Mouse (Mus musculus) regulatory T cell (primary cell): ENCODE data around the gene Cd300ld3.

Experiments
- in situ Hi-C: fragments of 300-600 bp; cut with MboI, MseI; formaldehyde crosslinking; loops from one replicate; pipeline ENCODE4 v1.15.1; 2025; ENCODE audit warnings: high pct_unique_total_duplicates

Cd300ld3 gene

GRCm38 (mm10) chr11:115048259-115048658 lies at the start of gene Cd300ld3:
Gene Cd300ld3, minus strand, starts transcription at chr11:115048409.
- in situ Hi-C loops = no loop called here

DNA sequence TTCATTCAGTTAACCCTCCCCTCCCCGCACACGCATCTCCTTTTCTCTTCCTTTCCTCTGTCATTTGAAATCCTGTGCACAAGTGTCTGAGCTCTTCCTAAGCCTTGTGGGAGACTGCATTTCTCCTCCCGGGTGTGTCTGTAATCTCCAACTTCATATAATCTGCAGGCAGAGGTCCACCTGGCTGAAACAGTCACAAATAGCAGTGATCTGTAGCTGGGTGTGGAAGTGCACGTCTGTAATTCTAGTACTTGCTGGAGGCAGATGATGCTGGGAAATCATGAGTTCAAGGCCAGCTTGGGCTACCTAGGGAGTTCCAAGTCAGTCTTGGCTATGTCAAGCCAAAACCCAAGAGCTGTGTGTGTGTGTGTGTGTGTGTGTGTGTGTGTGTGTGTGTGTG lies 43.9 kb upstream of the Cd300ld3 start:
- in situ Hi-C loops = loop anchor here (5.0 kb wide), 1 partner anchor 60 kb away; no protein-coding TSS in a partner anchor

GRCm38 (mm10) chr11:115091362-115091901 lies 43.2 kb upstream of the Cd300ld3 start, which contains the start of gene Rab37:
Gene Rab37, plus strand, starts transcription at chr11:115091431.
- in situ Hi-C loops = loop anchor here (5.0 kb wide), 1 partner anchor 61 kb away; no protein-coding TSS in a partner anchor

- in situ Hi-C loops = loop anchor here (5.0 kb wide), 1 partner anchor 62 kb away; no protein-coding TSS in a partner anchor
Observed at GRCm38 (mm10) chr11:115089853-115090252, 41.6 kb upstream of the Cd300ld3 start.

DNA sequence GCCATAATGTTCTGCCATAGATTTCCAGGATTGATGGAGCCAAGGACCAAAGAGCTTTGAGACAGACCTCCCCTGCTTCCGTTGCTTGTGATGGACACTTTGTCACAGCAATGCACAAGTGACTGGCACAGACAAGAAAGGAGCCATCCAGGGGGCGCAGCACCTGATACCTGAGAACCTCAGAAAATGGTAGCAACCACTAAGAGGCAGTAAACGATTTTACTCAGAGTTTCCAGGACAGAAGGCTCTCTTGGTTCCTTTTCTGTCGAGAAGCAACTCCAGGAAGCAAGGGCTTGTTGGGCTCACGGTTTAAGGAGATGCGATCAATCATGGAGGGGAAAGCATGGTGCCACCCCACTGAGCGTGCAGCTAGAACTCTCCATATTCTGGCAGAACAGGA lies 38.0 kb upstream of the Cd300ld3 start:
- in situ Hi-C loops = no loop called here

GRCm38 (mm10) chr11:115085064-115085463 lies 36.9 kb upstream of the Cd300ld3 start:
- in situ Hi-C loops = no loop called here

- in situ Hi-C loops = no loop called here
Observed at GRCm38 (mm10) chr11:115084595-115084994, 36.4 kb upstream of the Cd300ld3 start.

- in situ Hi-C loops = no loop called here
Observed at GRCm38 (mm10) chr11:115083376-115084139, 35.3 kb upstream of the Cd300ld3 start.

DNA sequence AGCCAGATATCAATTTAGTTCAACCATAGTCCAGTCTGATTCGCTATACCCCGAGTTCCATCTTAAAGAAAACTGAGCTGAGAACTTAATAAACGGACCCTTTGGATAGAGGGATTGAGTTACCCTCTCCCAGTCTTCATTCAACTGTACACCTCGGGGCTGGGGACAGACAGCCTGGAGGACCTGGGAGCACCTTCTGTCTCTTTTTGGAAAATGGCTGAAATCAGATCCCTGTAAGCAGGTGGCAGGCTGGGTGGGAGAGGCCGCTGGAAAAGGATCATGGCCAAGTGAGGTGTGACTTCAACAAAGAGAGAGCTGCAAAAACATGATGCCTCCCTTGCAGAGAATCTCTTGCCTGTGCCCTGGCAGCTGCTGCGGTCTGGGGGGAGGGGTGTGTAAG lies 34.0 kb upstream of the Cd300ld3 start:
- in situ Hi-C loops = no loop called here

GRCm38 (mm10) chr11:115081373-115081772 lies 33.2 kb upstream of the Cd300ld3 start:
- in situ Hi-C loops = no loop called here

- in situ Hi-C loops = no loop called here
Observed at GRCm38 (mm10) chr11:115080886-115081285, 32.7 kb upstream of the Cd300ld3 start.

- in situ Hi-C loops = no loop called here
Observed at GRCm38 (mm10) chr11:115078680-115079079, 30.5 kb upstream of the Cd300ld3 start.

GRCm38 (mm10) chr11:115077436-115077835 lies 29.2 kb upstream of the Cd300ld3 start:
- in situ Hi-C loops = no loop called here

DNA sequence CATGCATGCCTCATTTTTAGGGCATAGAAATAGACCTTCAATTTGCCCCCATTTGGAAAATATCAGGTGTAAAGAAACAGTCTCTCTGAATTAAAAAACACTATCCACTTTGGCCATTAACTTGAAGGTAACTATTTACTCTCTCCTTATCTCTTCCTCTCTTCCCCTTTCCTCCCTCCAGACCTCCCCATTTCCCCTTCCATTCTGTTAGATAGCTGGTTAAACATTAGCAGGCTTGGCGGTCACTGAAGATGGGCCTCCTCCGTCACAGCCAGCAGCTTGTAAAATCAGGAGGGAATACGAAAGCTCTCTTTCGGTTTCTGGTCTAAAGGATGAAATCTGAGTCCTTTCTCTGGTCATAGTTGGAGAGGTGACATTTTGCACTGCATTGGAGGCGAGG lies 27.6 kb upstream of the Cd300ld3 start:
- in situ Hi-C loops = no loop called here

DNA sequence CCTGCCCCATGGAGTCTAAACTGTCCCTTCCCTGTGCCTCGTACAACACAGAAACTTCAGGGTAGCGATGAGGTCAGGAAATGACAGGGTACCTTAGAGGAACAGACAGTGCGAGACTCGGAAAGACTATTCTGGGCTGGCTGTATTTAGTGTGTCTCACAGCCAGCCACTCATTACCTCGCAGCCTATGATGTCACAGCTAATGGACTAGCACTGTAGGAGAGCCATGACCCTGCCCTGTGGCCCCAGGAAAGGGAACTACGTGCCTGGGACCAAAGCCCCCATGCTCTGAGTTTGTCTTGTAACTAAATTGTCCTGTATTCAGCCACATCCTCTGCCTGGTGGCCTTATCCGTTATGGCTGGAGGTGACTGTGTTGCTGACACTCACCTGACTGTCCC lies 27.2 kb upstream of the Cd300ld3 start:
- in situ Hi-C loops = no loop called here

- in situ Hi-C loops = no loop called here
Observed at GRCm38 (mm10) chr11:115073002-115073401, 24.8 kb upstream of the Cd300ld3 start.

- in situ Hi-C loops = no loop called here
Observed at GRCm38 (mm10) chr11:115071631-115072294, 23.6 kb upstream of the Cd300ld3 start.

GRCm38 (mm10) chr11:115071015-115071551 lies 22.9 kb upstream of the Cd300ld3 start:
- in situ Hi-C loops = no loop called here

DNA sequence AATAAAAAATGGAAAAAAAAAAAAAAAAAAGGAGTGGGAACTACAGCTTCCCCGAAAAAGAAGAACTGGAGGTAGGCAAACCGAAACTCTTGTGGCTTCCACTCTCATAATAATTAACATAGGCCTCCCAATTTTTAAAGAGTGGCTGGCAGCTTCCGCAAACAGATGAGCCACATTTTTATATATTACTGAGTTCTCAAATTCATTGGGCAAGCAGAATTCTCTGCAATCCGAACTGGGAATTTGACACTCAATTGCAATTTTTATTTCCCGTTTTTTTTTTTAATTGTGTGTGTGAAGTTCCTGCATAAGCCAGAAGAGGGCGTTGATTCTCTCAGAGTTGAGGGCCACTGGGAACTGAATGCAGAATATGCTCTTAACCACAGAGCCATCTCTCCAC lies 18.6 kb upstream of the Cd300ld3 start:
- in situ Hi-C loops = no loop called here

GRCm38 (mm10) chr11:115062077-115062476 lies 13.9 kb upstream of the Cd300ld3 start, which contains the start of gene Cd300e:
Gene Cd300e, minus strand, starts transcription at chr11:115062177.
- in situ Hi-C loops = no loop called here

DNA sequence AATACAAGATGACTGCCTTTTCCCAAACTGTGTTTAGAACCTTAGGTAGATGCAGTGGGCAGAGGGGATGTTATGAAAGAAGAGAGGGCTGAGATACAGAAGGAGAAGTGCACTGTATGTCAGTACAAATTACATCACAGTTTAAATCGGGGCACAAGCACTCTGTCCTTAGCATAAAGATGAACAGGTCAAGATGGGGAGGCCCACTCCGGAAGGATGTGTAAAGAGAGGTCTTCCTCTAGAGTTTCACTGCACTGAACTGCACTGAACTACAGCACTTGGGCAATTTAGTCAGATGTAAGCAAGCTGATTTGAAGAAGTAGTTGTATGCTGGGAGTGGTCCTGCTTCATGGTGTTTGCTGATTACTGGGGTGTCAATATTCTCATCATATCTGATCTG lies 11.6 kb upstream of the Cd300ld3 start:
- in situ Hi-C loops = no loop called here

- in situ Hi-C loops = no loop called here
Observed at GRCm38 (mm10) chr11:115058701-115059100, 10.5 kb upstream of the Cd300ld3 start.
